Mouse (Mus musculus) embryonic facial prominence, embryonic 15.5 days (tissue): ENCODE measurements at regions not wholly inside any gene's neighbourhood (a gene's known extent, or its start where the extent isn't known, plus 50 kb on each side); places are given as distances from the start of the nearest gene placed in this dataset.

Experiments
- ATAC-seq: fragments of 200-750 bp; cut with Nextera tagmentation; 2 replicates; pipeline ENCODE4 v1.8.0; 2017; ENCODE audit warnings: low read depth, moderate TSS enrichment; ENCODE audit not compliant: insufficient number of reproducible peaks, low FRiP score, low TSS enrichment
- H3K27ac ChIP-seq: fragments of 300-500 bp; sonication (generic); replicated peaks from 2 replicates; pipeline ENCODE4 v1.5.1; 2015; ENCODE audit warnings: mild to moderate bottlenecking, inconsistent platforms
- H3K27me3 ChIP-seq: fragments of 300-500 bp; sonication (generic); 2 replicates; pipeline ENCODE4 v1.6.1; 2015; ENCODE audit warnings: inconsistent platforms
- H3K36me3 ChIP-seq: fragments of 300-500 bp; sonication (generic); 2 replicates; pipeline ENCODE4 v1.6.1; 2015; ENCODE audit warnings: mild to moderate bottlenecking, inconsistent platforms
- H3K4me1 ChIP-seq: fragments of 300-500 bp; sonication (generic); 2 replicates; pipeline ENCODE4 v1.6.1; 2015; ENCODE audit warnings: inconsistent platforms
- H3K4me2 ChIP-seq: fragments of 300-500 bp; sonication (generic); replicated peaks from 2 replicates; pipeline ENCODE4 v1.6.1; 2015; ENCODE audit warnings: mild to moderate bottlenecking, inconsistent platforms
- H3K4me3 ChIP-seq: fragments of 300-500 bp; sonication (generic); replicated peaks from 2 replicates; pipeline ENCODE4 v1.5.1; 2015; ENCODE audit warnings: mild to moderate bottlenecking, inconsistent platforms
- H3K9ac ChIP-seq: fragments of 300-500 bp; sonication (generic); 2 replicates; pipeline ENCODE4 v1.6.1; 2015; ENCODE audit warnings: inconsistent platforms
- H3K9me3 ChIP-seq: fragments of 300-500 bp; sonication (generic); replicated peaks from 2 replicates; pipeline ENCODE4 v1.6.1; 2016; ENCODE audit warnings: inconsistent platforms
- WGBS: fragments of 180-500 bp; shearing (Covaris S2); methylation state at CpG from one replicate; pipeline ENCODE4 v1.1.7; 2015; 5-methylcytosine and 5-hydroxymethylcytosine counted together

DNA sequence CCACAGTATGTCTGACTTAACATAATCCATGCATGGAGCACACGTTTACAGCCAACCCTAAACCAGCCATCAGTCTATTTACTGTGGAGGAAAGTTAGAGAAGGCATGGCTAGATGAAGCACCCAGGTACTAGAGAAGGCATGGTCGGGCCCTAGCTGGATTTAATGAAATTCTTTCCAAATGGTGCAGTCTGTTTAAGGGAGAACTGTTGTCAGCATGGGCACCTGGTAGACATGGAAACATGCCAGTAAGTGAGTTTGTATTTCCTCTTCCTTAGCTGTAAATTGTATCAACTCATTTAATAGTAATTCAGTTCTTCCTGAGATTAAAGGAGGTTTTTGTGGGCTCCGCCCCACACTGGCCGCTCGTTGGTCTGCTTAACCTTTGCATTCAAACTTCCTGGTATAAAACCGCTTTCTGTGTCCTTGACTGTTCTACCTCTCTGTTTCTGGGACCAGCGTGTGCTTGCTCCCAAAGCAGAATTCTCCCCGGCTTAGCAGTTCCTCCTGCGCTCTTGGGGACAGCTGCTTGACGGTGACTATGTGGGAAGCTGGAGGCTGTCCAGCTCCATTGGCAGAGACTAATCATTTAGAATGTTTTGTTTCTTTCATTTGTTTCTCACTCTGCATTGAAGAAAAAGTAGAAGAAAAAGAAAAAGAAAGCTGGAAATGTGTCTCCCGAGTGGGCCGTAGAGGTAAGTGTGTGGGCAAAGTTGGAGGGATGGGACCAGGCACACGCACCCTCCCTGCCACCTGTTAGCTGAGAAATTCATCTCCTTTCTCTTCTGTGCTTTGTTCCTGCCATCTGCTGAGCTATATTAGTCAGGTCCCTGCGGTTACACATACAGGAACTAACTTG is 96.0 kb upstream of the St6galnac5 start:
- H3K4me1 ChIP-seq = 0 out of 2 replicates have a peak, but pooled peaks cover 3% of the 10 kb centered on the region
- no peak overlapping the region for H3K4me2 ChIP-seq
- no peak overlapping the region for H3K4me3 ChIP-seq
- no peak overlapping the region for H3K9ac ChIP-seq
- no peaks in the 10 kb centered on the region for H3K36me3 ChIP-seq
- no peak for ATAC-seq
- H3K9me3 ChIP-seq = no peaks in the 10 kb centered on the region
- no peaks in the 10 kb centered on the region for H3K27me3 ChIP-seq
- H3K27ac ChIP-seq = no peak overlapping the region
- 68% methylated on average over 14 of the region's 14 CpGs for WGBS

DNA sequence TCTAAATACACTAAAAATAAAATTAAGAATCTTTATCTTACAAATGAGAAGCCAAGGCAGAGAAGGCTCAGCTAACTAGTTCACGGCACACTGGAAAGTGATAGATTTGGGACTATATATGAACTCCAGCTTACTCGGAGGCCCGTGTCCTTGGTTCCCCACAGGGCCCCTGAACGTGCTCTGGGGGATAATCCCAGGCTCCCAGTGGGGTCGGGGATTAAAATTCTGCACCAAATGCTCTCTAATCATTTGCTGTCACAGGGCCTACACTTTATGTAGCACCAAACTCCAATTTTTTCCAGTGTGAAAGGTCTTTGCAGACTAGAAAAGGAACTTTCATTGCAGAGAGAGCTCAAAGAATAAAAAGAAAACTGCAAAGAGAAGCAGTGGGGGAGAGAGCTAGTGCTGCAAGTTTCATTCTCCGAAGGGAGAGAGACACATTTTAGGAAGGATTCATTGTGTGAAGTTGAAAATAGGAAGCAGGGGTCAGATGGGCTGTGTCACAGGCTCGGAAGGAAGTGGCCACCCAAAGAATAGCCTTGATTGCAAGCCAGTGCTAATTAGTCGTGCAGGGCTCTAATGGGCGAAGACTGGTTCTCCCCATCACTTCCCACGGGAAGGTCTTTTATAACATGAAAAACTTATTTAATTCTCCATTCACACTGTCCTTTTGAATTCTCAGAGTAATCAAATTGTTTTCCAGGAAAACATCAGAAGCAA is 90.3 kb upstream of the St6galnac5 start:
- no peak for ATAC-seq
- WGBS = 54% methylated on average over 10 of the region's 10 CpGs
- no peaks in the 10 kb centered on the region for H3K36me3 ChIP-seq
- no peak overlapping the region for H3K27ac ChIP-seq
- no peak overlapping the region for H3K4me3 ChIP-seq
- no peaks in the 10 kb centered on the region for H3K27me3 ChIP-seq
- no peak overlapping the region for H3K9ac ChIP-seq
- H3K4me1 ChIP-seq = no peaks in the 10 kb centered on the region; the same call in 1 of the 2 replicates
- H3K4me2 ChIP-seq = no peak overlapping the region
- H3K9me3 ChIP-seq = no peaks in the 10 kb centered on the region

- Histone ChIP-seq H3K4me2 (no peak overlapping the region), H3K36me3 (no peaks in the 10 kb centered on the region), H3K9ac (no peak overlapping the region), H3K9me3 (no peaks in the 10 kb centered on the region), H3K27me3 (no peaks in the 10 kb centered on the region), H3K4me3 (no peak overlapping the region), H3K27ac (no peak overlapping the region), H3K4me1 (no peaks in the 10 kb centered on the region; the same call in 1 of the 2 replicates)
- WGBS = 77% methylated on average over 8 of the region's 8 CpGs
- no peak for ATAC-seq
Observed at GRCm38 (mm10) chr3:153071549-153071948, 89.5 kb upstream of the St6galnac5 start.

- 84% methylated on average over 3 of the region's 3 CpGs for WGBS
- no peak overlapping the region for H3K4me2 ChIP-seq
- H3K27me3 ChIP-seq = no peaks in the 10 kb centered on the region
- H3K4me1 ChIP-seq = no peaks in the 10 kb centered on the region; the same call in 1 of the 2 replicates
- H3K4me3 ChIP-seq = no peak overlapping the region
- no peak overlapping the region for H3K9ac ChIP-seq
- H3K36me3 ChIP-seq = no peaks in the 10 kb centered on the region
- H3K9me3 ChIP-seq = no peaks in the 10 kb centered on the region
- ATAC-seq = no peak
- H3K27ac ChIP-seq = no peak overlapping the region
Observed at GRCm38 (mm10) chr3:153071123-153071522, 89.1 kb upstream of the St6galnac5 start.

GRCm38 (mm10) chr3:153065890-153066289 is 83.8 kb upstream of the St6galnac5 start:
- H3K4me1 ChIP-seq = no peaks in the 10 kb centered on the region; the same call in 1 of the 2 replicates
- no peak for ATAC-seq
- 78% methylated on average over 3 of the region's 3 CpGs for WGBS
- no peak overlapping the region for H3K4me2 ChIP-seq
- no peak overlapping the region for H3K27ac ChIP-seq
- H3K36me3 ChIP-seq = no peaks in the 10 kb centered on the region
- H3K9ac ChIP-seq = no peak overlapping the region
- H3K4me3 ChIP-seq = no peak overlapping the region
- no peaks in the 10 kb centered on the region for H3K9me3 ChIP-seq
- no peaks in the 10 kb centered on the region for H3K27me3 ChIP-seq

- H3K4me1 ChIP-seq = no peaks in the 10 kb centered on the region
- no peaks in the 10 kb centered on the region for H3K9me3 ChIP-seq
- WGBS = 95% methylated on average over 3 of the region's 3 CpGs
- H3K4me3 ChIP-seq = no peak overlapping the region
- no peak overlapping the region for H3K4me2 ChIP-seq
- no peaks in the 10 kb centered on the region for H3K27me3 ChIP-seq
- no peaks in the 10 kb centered on the region for H3K36me3 ChIP-seq
- no peak overlapping the region for H3K9ac ChIP-seq
- no peak for ATAC-seq
- no peak overlapping the region for H3K27ac ChIP-seq
Observed at GRCm38 (mm10) chr3:153053163-153053562, 71.1 kb upstream of the St6galnac5 start.

- no peaks in the 10 kb centered on the region for H3K36me3 ChIP-seq
- 0 out of 2 replicates have a peak, but pooled peaks cover 3% of the 10 kb centered on the region for H3K9me3 ChIP-seq
- no peak overlapping the region for H3K27ac ChIP-seq
- no peaks in the 10 kb centered on the region for H3K27me3 ChIP-seq
- no peak overlapping the region for H3K4me2 ChIP-seq
- H3K9ac ChIP-seq = no peak overlapping the region
- H3K4me1 ChIP-seq = no peaks in the 10 kb centered on the region
- H3K4me3 ChIP-seq = no peak overlapping the region
- no peak for ATAC-seq
Observed at GRCm38 (mm10) chr3:153051566-153051965, 69.5 kb upstream of the St6galnac5 start.

DNA sequence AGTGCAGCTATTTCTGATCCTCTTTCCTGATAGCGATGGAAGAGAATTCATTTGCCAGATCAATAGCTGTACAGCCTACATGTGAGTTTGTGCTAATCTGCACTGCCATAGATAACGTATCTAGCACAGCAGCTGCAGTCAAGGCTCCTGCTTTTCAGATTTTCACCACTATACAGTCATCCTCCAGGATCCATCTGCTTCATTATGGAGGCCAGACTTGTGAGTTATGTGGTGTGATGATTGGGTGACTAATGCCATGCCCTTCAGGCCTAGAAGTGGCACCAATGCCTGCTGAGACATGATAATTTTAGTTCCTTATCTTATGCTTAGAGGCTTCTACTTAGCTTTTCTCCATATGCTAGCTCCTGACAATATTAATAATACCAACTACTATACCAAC is 63.3 kb upstream of the St6galnac5 start:
- Histone ChIP-seq H3K27ac (no peak overlapping the region), H3K27me3 (no peaks in the 10 kb centered on the region), H3K9me3 (0 out of 2 replicates have a peak, but pooled peaks cover 3% of the 10 kb centered on the region), H3K36me3 (no peaks in the 10 kb centered on the region), H3K4me1 (no peaks in the 10 kb centered on the region), H3K4me2 (no peak overlapping the region), H3K9ac (no peak overlapping the region), H3K4me3 (no peak overlapping the region)
- ATAC-seq = no peak
- 82% methylated on average over 2 of the region's 2 CpGs for WGBS

DNA sequence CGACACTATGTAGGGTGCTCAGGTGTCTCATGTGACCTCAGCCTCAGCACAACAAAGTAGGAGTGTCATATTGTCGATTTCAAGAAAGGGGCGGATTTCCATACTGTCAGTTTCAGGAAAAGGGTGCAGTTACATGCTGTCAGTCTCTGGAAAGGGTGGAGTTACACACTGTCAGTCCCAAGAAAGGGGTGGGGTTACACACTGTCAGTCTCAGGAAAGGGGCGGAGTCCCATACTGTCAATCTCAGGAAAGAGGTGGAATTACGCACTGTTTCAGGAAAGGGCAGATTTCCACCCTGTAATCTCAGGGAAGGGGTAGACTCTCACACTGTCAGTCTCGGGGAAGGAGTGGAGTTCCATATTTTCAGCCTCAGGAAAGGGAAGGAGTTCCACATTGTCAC is 51.9 kb upstream of the St6galnac5 start:
- Histone ChIP-seq H3K4me3 (no peak overlapping the region), H3K9me3 (no peaks in the 10 kb centered on the region), H3K36me3 (no peaks in the 10 kb centered on the region), H3K4me2 (no peak overlapping the region), H3K9ac (no peak overlapping the region), H3K4me1 (no peaks in the 10 kb centered on the region), H3K27me3 (no peaks in the 10 kb centered on the region), H3K27ac (no peak overlapping the region)
- WGBS = 80% methylated on average over 6 of the region's 6 CpGs
- ATAC-seq = no peak; the same call in 1 of the 2 replicates
